Mouse (Mus musculus): ENCODE results near the gene Bgn.

The Bgn gene

DNA sequence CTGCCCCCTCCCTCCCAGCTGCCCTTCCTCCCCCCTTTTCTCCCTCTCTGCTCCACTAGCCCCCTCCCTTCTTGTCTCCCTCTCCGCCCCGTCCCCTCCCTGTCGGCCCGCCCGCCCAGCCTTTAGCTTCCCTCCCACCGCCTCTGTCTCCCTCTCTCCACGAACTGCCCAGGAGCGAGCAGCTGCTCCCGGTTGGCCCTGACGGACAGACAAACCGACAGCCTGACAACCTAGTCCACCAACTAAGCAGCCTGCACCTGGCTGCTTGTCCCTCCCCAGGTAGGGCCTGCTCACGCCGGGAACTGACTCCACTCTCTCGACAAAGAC lies at the start of gene Bgn:
Bgn (plus strand) TSS at position 119 of the 327 bp plus-strand sequence.
- DNase-seq (ENCODE audit: extremely low spot score, low read depth, low spot score): no peak

- DNase-seq (ENCODE audit: extremely low spot score, low read depth, low spot score): no peak
Observed at GRCm38 (mm10) chrX:73435252-73435651, 48.1 kb upstream of the Bgn start, which contains the start of gene Trex2. Gene Trex2, minus strand, starts transcription at chrX:73435344.

GRCm38 (mm10) chrX:73441428-73441827 lies 42.0 kb upstream of the Bgn start:
- DNase-seq (ENCODE audit: extremely low spot score, low read depth, low spot score): no peak

DNA sequence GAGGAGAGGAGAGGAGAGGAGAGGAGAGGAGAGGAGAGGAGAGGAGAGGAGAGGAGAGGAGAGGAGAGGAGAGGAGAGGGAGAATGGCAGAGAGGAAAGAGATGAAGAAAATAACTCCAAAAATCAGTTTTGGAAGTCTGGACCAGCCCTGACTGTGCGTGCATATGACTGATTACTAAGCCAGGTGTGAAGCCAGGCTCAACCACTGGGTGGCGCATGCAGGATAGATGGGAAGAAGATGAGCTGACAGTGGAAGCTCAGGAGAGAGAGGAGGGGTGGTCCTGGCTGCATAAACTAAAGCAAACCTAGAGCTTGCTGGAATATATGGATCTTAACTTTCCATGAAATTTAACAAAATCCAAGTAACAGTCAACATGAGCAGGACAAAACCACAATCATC lies 31.5 kb upstream of the Bgn start:
- DNase-seq (ENCODE audit: extremely low spot score, low read depth, low spot score): no peak

- peak; percentile 50 for DNase-seq (ENCODE audit: extremely low spot score, low read depth, low spot score)
Observed at GRCm38 (mm10) chrX:73458877-73459392, 24.5 kb upstream of the Bgn start, which contains the start of gene Haus7. Gene Haus7, minus strand, starts transcription at chrX:73459044.

DNA sequence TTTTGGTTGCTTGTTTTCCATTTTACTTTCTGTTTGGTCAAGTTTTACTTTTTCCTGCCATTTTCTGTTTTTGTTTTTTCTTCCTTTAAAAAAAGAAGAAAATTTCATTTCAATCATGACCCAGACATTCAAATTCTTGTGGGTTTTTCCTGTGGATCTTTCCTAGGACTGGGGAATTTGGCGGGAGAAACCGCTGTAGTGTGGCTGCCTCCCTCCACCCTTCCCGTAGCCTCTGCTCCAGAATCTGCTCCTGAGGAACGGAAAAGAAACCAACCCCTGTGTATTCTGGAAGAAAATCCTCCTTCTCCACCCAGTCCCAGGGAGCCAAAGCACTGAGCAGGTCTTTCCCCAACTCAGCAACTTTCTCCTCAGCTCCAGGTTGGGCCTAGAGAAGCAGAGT lies 22.6 kb upstream of the Bgn start:
- no peak for DNase-seq (ENCODE audit: extremely low spot score, low read depth, low spot score)

- DNase-seq (ENCODE audit: extremely low spot score, low read depth, low spot score): no peak
Observed at GRCm38 (mm10) chrX:73465483-73466186, 17.8 kb upstream of the Bgn start.

GRCm38 (mm10) chrX:73467446-73468241 lies 15.8 kb upstream of the Bgn start:
- no peak for DNase-seq (ENCODE audit: extremely low spot score, low read depth, low spot score)

GRCm38 (mm10) chrX:73468330-73468729 lies 15.1 kb upstream of the Bgn start:
- no peak for DNase-seq (ENCODE audit: extremely low spot score, low read depth, low spot score)

- no peak for DNase-seq (ENCODE audit: extremely low spot score, low read depth, low spot score)
Observed at GRCm38 (mm10) chrX:73468752-73469151, 14.7 kb upstream of the Bgn start.

DNA sequence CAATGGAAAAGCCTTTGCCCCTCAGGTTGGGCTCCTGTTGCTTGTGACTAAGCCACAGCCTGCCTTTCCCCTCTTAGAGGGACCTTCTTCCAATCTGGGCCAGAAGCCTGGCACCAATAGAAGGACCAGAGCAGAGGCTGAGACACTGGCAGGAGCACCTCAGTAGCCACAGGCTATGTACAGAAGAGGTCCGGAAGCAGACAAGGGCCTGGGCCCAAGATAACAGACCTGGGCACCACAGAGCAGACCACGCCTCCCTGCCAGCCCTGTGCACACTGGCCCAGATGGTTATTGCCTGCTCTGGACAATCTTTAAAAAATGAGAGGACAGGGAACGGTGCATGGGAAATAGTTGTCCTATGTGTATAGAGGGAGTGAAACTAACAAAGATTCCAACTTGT lies 11.6 kb upstream of the Bgn start:
- DNase-seq (ENCODE audit: extremely low spot score, low read depth, low spot score): no peak

- no peak for DNase-seq (ENCODE audit: extremely low spot score, low read depth, low spot score)
Observed at GRCm38 (mm10) chrX:73474340-73475165, 8.8 kb upstream of the Bgn start.

GRCm38 (mm10) chrX:73475658-73476256 lies 7.6 kb upstream of the Bgn start:
- no peak for DNase-seq (ENCODE audit: extremely low spot score, low read depth, low spot score)

DNA sequence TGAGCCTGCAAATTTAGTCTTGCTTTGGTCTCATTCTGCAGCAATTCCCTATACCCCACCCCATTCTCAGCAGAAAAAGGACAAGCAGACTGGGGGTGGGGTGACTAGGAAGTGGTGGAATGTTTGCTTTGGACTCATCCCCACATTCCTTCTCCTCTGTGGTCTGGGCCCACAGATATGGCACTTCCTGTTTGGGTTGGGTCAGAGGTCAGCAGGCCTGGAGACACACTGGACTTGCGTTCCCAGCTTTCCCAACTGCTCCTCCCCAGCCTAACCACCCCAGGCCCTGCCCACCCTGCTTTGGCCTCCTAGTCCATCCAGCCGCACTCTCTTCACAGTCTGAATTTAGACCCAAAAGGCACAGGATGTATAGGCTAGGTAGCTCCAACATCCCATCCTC lies 6.8 kb upstream of the Bgn start:
- DNase-seq (ENCODE audit: extremely low spot score, low read depth, low spot score): no peak

DNA sequence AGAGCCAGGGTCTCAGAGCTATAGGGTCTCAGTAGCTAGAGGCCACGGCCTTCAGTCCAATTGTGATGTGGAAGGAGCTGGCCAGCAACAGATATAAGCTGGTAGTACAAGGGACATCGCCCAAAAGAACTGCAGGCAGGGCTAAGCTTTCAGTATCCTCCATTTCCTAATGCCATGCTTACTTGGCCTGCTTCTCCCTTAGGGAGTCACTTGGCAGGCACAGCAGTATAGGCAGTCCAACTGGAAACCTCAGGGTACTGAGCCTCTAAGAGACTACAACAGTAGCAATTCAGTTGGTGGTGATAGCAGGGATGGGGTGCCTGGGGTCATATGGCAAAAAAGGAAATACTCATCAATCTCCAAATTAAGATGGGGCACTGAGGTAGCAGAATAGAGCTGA lies 5.9 kb upstream of the Bgn start:
- no peak for DNase-seq (ENCODE audit: extremely low spot score, low read depth, low spot score)

DNA sequence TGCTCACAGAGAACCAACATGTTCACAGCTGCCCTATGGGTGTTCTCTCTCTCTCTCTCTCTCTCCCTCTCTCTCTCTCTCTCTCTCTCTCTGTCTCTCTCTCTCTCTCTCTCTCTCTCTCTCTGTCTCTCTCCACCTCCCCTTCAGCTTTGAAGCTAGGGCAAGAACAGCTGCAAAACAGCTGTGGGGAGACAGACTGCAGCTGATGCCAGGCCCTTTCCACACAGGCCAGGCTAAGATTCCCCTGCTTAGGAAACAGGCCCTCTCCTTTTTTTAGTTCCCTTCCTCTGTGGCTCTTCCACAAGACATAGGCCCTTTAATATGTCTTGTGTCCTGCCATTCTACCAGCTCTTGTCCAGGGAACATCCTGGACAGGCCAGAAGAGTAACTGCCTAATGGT lies 3.7 kb upstream of the Bgn start:
- DNase-seq (ENCODE audit: extremely low spot score, low read depth, low spot score): no peak

GRCm38 (mm10) chrX:73480334-73480733 lies 3.1 kb upstream of the Bgn start:
- no peak for DNase-seq (ENCODE audit: extremely low spot score, low read depth, low spot score)

- no peak for DNase-seq (ENCODE audit: extremely low spot score, low read depth, low spot score)
Observed at GRCm38 (mm10) chrX:73482643-73483483, 539 bp upstream of the Bgn start.

DNA sequence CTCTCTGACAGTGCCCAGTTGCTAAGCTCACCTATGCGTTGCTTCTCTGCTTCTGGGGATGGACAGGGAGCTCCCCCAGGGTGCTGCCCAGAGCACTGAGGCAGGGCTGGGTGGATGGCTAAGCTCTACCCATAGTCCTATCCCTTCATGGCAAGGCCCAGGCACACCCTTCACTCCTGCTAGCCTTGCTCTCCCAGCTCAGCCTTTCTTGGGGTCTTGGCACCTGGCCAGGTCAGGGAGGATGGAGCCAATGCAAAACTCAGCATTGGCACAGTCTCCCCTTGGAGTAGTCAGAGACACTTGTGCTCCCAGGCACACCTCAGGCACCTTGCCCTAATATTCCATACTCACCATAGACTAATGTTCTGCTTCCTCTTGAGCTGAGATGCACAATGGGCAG lies 674 bp downstream of the Bgn start:
- DNase-seq (ENCODE audit: extremely low spot score, low read depth, low spot score): no peak

DNA sequence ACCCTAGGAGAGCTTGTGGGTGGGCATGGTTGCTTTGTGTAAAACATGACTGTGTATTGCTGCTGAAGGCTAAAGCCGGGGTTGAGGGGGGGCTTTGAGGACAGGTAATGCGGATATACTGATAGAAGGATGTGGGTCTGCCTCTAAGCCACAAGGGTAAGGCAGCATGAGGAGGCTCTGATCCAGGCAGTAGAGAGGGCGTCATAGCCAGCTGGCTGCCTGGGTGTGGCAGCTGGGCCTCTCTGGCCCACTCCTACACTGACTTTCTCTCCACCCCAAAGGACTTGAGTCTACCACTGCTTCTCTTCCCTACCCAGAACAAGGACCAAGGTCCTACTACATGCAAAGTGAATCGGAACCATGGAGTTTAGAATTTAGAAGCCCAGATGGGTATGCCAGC lies 1.5 kb downstream of the Bgn start:
- no peak for DNase-seq (ENCODE audit: extremely low spot score, low read depth, low spot score)
